Mouse (Mus musculus) intestine, postnatal 0 days (tissue): ENCODE measurements around the gene Pou2f3. TPM values are rescaled to one million over a fixed set of nuclear protein-coding genes. Genes with fewer than 3 reads are reported as not detected.

Source experiments
- ATAC-seq: fragments of 200-750 bp; cut with Nextera tagmentation; 2 replicates; pipeline ENCODE4 v1.8.0; 2017; ENCODE audit warnings: mild to moderate bottlenecking, moderate TSS enrichment, moderate library complexity
- H3K27ac ChIP-seq: fragments of 300-500 bp; sonication (generic); 2 replicates; pipeline ENCODE4 v1.5.1; 2014; ENCODE audit warnings: mild to moderate bottlenecking, low read depth, low read length, moderate library complexity
- H3K27me3 ChIP-seq: fragments of 300-500 bp; sonication (generic); replicated peaks from 2 replicates; pipeline ENCODE4 v1.6.1; 2014; ENCODE audit warnings: low read length, mixed read lengths; ENCODE audit not compliant: control insufficient read depth, insufficient read depth
- H3K36me3 ChIP-seq: fragments of 300-500 bp; sonication (generic); 2 replicates; pipeline ENCODE4 v1.6.1; 2014; ENCODE audit warnings: mild to moderate bottlenecking, moderate library complexity; ENCODE audit not compliant: control insufficient read depth, insufficient read depth
- H3K4me1 ChIP-seq: fragments of 300-500 bp; sonication (generic); replicated peaks from 2 replicates; pipeline ENCODE4 v1.6.1; 2014; ENCODE audit warnings: antibody characterized with exemption, low read length, mixed read lengths; ENCODE audit not compliant: control insufficient read depth, insufficient read depth
- H3K4me2 ChIP-seq: fragments of 300-500 bp; sonication (generic); replicated peaks from 2 replicates; pipeline ENCODE4 v1.6.1; 2014; ENCODE audit warnings: low read depth, mild to moderate bottlenecking, moderate library complexity
- H3K4me3 ChIP-seq: fragments of 300-500 bp; sonication (generic); 2 replicates; pipeline ENCODE4 v1.5.1; 2014; ENCODE audit warnings: low read depth, low read length
- H3K9ac ChIP-seq: fragments of 300-500 bp; sonication (generic); 2 replicates; pipeline ENCODE4 v1.6.1; 2014; ENCODE audit warnings: mild to moderate bottlenecking, low read depth, low read length
- H3K9me3 ChIP-seq: fragments of 300-500 bp; sonication (generic); 2 replicates; pipeline ENCODE4 v1.6.1; 2016; ENCODE audit warnings: mixed run types; ENCODE audit not compliant: control insufficient read depth
- CTCF ChIP-seq: sonication (generic); IDR thresholded peaks from 2 replicates; pipeline ENCODE4 v1.5.1; 2016; ENCODE audit warnings: low read depth, mild to moderate bottlenecking, control low read depth, antibody characterized with exemption, moderate library complexity
- WGBS: fragments of 180-500 bp; shearing (Covaris S2); extraction: QIAGEN DNeasy Blood & Tissue Kit; methylation state at CpG from one replicate; pipeline ENCODE4 v1.1.7; 2014; 5-methylcytosine and 5-hydroxymethylcytosine counted together
- polyA plus RNA-seq: library from polyadenylated mRNA; unstranded; fragments of >200 nt; fragmentation: Nextera tagmentation; extraction: Ambion mirVana; gene quantifications from 2 replicates; pipeline ENCODE4 v1.2.1, GENCODE M21; 2015

Gene Pou2f3
- polyA plus RNA-seq, 1 experiment from 2014 or later, result 0.18 TPM

DNA sequence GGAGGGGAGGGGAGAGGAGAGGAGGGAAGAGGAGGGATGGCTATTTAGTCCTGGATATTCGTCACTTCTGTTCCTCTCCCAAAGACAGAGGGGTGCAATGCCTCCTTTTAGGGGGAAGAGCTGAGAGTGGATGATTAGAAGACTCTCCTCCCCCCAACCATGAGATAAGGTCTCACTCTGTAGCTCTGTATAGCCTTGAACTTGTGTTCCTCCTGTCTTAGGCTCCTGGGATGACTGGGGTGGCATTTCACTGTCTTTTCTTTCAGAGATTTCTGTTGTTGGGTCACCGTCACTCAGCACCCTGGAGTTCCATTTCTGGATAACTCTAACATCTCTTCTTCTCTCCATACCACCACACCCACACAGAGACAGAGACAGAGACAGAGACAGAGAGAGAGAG is 28.0 kb upstream of the Pou2f3 start:
- H3K27ac ChIP-seq, result no peak overlapping the region

DNA sequence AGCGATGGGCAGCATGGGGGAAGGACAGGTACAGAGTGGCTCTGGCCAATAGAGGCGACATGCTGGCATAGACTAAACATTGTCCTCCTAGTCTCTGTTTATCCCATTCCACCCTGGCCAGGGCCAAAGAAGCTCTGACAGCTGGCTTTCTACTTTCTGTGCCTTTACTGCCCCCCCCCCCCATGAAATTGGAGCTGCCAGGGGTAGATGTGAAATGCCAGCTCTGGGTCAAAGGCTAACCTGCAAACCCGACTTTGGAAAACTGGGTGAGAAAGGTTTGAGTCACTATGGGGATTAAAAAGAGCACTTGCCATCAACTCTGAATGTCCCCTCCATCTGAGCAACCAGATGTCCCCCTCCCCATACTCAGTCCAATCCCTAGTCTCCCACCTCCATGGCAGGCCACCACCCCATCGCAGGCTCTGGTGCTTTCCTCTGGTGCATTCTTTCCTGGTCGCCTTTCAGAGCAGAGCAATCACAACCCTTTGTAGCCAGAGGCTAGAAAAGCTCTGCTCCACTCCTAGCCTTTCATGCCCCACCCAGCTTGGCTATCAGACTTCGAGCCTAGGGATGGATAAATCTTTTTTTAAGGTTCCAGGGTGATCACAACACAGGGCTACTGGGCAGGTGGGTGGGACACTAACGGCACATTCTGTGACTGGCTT is 27.1 kb upstream of the Pou2f3 start:
- H3K4me2 ChIP-seq, result peak overlapping the region; percentile 84
- no peaks in the 10 kb centered on the region for H3K36me3 ChIP-seq
- no peak for ATAC-seq
- no peak overlapping the region for H3K27ac ChIP-seq
- peak overlapping the region; percentile 78; the same call in 1 of the 2 replicates for H3K4me3 ChIP-seq
- no peaks in the 10 kb centered on the region for H3K9me3 ChIP-seq
- H3K27me3 ChIP-seq, result no peaks in the 10 kb centered on the region
- H3K4me1 ChIP-seq, result peaks cover 21% of the 10 kb centered on the region
- WGBS, result 35% methylated on average over 7 of the region's 7 CpGs
- no peak for TF ChIP-seq CTCF
- H3K9ac ChIP-seq, result peak overlapping the region; percentile 85; the same call in 1 of the 2 replicates

More for the DNA sequence above, 28.0 kb upstream of the Pou2f3 start:
- Histone ChIP-seq H3K9ac (peak overlapping the region; percentile 85; the same call in 1 of the 2 replicates), H3K4me1 (0 out of 2 replicates have a peak, but pooled peaks cover 17% of the 10 kb centered on the region), H3K9me3 (no peaks in the 10 kb centered on the region), H3K27me3 (no peaks in the 10 kb centered on the region), H3K4me3 (peak overlapping the region; percentile 78), H3K36me3 (no peaks in the 10 kb centered on the region), H3K4me2 (peak overlapping the region; percentile 84)
- TF ChIP-seq CTCF, result no peak
- ATAC-seq, result no peak
- 44% methylated on average over 2 of the region's 2 CpGs for WGBS

DNA sequence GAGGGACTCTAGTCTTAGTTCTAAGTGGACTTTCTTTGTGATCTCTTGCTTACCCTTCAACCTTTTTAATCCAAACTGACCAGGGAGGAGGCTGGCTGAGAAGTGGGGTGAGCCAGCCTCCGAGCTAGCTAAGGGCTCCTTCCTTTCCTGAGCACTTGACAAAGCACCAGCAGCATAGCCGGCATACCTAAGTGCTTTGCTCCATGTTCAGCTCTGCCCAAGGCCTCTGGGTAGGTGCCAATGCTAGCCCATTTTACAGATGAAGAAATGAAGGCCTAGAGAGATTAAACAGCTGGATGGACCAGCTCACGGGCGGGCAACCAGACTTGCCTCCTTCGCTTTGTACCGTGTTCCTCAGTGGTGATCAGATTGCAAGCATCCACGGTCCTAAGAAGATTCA is 26.4 kb upstream of the Pou2f3 start:
- WGBS, result 83% methylated on average over 7 of the region's 7 CpGs

DNA sequence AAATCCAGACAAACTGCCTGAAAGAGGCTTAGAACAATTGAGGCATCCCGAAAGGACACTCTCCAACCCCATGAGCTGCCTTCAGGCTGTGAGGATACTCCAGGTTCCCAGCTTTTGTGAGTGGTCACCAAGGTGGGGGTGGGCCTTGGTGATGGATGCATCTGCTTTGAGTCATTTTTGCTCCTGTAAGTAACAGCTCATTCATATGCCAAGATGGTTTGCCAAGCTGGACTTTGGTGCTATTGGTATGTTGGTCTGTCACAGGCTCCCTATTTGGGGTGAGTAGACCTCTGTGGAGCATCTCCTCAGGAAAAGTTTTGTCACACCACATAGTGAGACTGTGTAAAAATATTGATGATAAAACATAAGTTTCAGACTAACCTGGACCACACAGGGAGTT is 25.9 kb upstream of the Pou2f3 start:
- Histone ChIP-seq H3K36me3 (no peaks in the 10 kb centered on the region), H3K4me1 (peaks cover 24% of the 10 kb centered on the region), H3K27ac (no peak overlapping the region), H3K9ac (no peak overlapping the region), H3K27me3 (no peaks in the 10 kb centered on the region), H3K9me3 (no peaks in the 10 kb centered on the region), H3K4me2 (no peak overlapping the region), H3K4me3 (no peak overlapping the region)
- 88% methylated on average over 1 of the region's 1 CpGs for WGBS
- no peak for TF ChIP-seq CTCF
- no peak for ATAC-seq

More for the DNA sequence above, 26.4 kb upstream of the Pou2f3 start:
- H3K36me3 ChIP-seq, result no peaks in the 10 kb centered on the region
- H3K27ac ChIP-seq, result no peak overlapping the region
- no peak overlapping the region for H3K4me3 ChIP-seq
- H3K9me3 ChIP-seq, result no peaks in the 10 kb centered on the region
- peaks cover 24% of the 10 kb centered on the region for H3K4me1 ChIP-seq
- no peak for TF ChIP-seq CTCF
- no peak for ATAC-seq
- no peak overlapping the region for H3K9ac ChIP-seq
- H3K27me3 ChIP-seq, result no peaks in the 10 kb centered on the region
- no peak overlapping the region for H3K4me2 ChIP-seq

DNA sequence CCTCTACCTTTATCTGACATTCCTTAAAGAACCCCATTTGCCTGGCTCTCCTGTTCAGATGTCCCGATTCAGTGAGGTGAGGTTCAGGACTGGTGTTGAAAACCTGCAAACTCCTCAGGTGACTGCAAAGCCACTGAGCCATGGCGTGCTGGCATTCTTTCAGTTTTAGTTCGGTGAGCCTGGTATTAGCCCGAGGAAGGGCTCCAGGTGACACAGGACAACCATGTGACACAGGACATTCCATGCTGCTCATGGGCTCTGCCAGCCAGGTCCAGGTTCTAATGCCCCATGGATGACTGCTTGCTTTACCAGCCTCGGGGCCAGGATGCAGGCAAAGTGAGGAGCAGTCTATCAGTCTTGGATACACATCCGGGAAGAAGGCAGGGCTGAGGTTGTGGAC is 25.2 kb upstream of the Pou2f3 start:
- no peak for ATAC-seq

DNA sequence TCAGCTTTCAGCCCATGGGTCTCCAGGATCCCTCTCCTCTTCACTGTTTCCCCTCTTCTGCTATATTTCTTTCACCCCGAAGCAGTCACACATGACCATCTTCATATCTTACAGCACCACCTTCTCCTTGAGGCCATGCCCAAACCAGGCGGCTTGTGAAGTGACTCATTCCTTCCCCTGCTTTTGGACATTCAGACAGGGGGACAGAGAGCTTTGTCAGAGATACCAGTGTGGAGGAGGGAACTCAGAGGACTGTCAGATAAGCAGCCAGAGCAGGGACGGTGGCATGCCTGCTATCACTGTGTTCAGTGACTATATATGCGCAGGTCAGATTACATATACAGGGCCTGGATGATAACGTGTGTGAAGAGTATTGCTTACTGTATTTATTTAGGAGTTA is 24.3 kb upstream of the Pou2f3 start:
- Histone ChIP-seq H3K4me3 (no peak overlapping the region), H3K4me2 (no peak overlapping the region), H3K9ac (no peak overlapping the region), H3K4me1 (peaks cover 32% of the 10 kb centered on the region), H3K27me3 (no peaks in the 10 kb centered on the region), H3K36me3 (no peaks in the 10 kb centered on the region; the same call in 1 of the 2 replicates), H3K9me3 (no peaks in the 10 kb centered on the region), H3K27ac (no peak overlapping the region)
- ATAC-seq, result no peak
- TF ChIP-seq CTCF, result no peak
- WGBS, result 43% methylated on average over 5 of the region's 5 CpGs

More for the DNA sequence above, 25.2 kb upstream of the Pou2f3 start:
- Histone ChIP-seq H3K36me3 (no peaks in the 10 kb centered on the region), H3K4me2 (peak overlapping the region; percentile 9; the same call in 1 of the 2 replicates), H3K9ac (no peak overlapping the region), H3K27me3 (no peaks in the 10 kb centered on the region), H3K4me3 (no peak overlapping the region), H3K27ac (no peak overlapping the region), H3K9me3 (no peaks in the 10 kb centered on the region), H3K4me1 (peaks cover 29% of the 10 kb centered on the region)
- WGBS, result 66% methylated on average over 6 of the region's 6 CpGs
- TF ChIP-seq CTCF, result no peak
